Mouse (Mus musculus) CH12.LX (cell line): Measurements from ENCODE around the gene Kif13a. TPM values are rescaled to one million over a fixed set of nuclear protein-coding genes. Genes with fewer than 3 reads are reported as not detected.

ENCODE experiments used
- DNase-seq: peaks from one replicate; pipeline ENCODE4 v3.0.0-alpha.2; 2013; ENCODE audit errors: extremely low read depth
- H3K27ac ChIP-seq: 2 replicates; pipeline ENCODE4 v1.5.1; 2012; ENCODE audit warnings: low read depth, mild to moderate bottlenecking, control low read depth, moderate library complexity; ENCODE audit not compliant: insufficient read depth
- H3K27me3 ChIP-seq: replicated peaks from 2 replicates; pipeline ENCODE3; 2012; ENCODE audit warnings: inconsistent platforms
- H3K36me3 ChIP-seq, 2 experiments: replicated peaks in 1 of 2; 2 replicates each; pipeline versions ENCODE3 to v1.6.1; 2012; ENCODE audit warnings: inconsistent platforms in 1 of 2, low read length in 1 of 2, mild to moderate bottlenecking in 1 of 2, mixed read lengths in 1 of 2, moderate library complexity in 1 of 2; ENCODE audit not compliant: control insufficient read depth in 1 of 2, insufficient read depth in 1 of 2
- H3K4me1 ChIP-seq, 2 experiments: 2 replicates each; pipeline ENCODE4 v1.6.1; 2012; ENCODE audit warnings: inconsistent platforms in 1 of 2, moderate library complexity in 1 of 2; ENCODE audit not compliant: insufficient read depth in 2 of 2, control insufficient read depth in 1 of 2
- H3K4me2 ChIP-seq: 2 replicates; pipeline ENCODE4 v1.6.1; 2012; ENCODE audit warnings: low read depth, mild to moderate bottlenecking, control low read depth; ENCODE audit not compliant: poor library complexity, insufficient read depth, severe bottlenecking
- H3K4me3 ChIP-seq, 3 experiments: fragments of 150-350 bp in 1 of 3; sonication (generic) in 1 of 3; replicated peaks in 1 of 3; 2 replicates each; pipeline versions ENCODE3 to v1.5.1; 2011 to 2012; ENCODE audit warnings: low read depth in 2 of 3, low read length in 2 of 3, mild to moderate bottlenecking in 2 of 3, moderate library complexity in 2 of 3, control low read depth in 1 of 3, improper control_type of control experiment in 1 of 3, inconsistent platforms in 1 of 3, mixed read lengths in 1 of 3; ENCODE audit not compliant: poor library complexity in 1 of 3
- H3K79me2 ChIP-seq: replicated peaks from 2 replicates; pipeline ENCODE4 v1.6.1; 2012; ENCODE audit warnings: mild to moderate bottlenecking, moderate library complexity; ENCODE audit not compliant: control insufficient read depth, poor library complexity, insufficient read depth, severe bottlenecking; ENCODE audit errors: extremely low read depth
- H3K9ac ChIP-seq: 2 replicates; pipeline ENCODE4 v1.6.1; 2012; ENCODE audit warnings: low read depth, mild to moderate bottlenecking, control low read depth, moderate library complexity; ENCODE audit not compliant: insufficient read depth
- H3K9me3 ChIP-seq: replicated peaks from 2 replicates; pipeline ENCODE3; 2012; ENCODE audit warnings: low read length, inconsistent platforms, mixed read lengths
- CHD1 ChIP-seq: IDR thresholded peaks from 2 replicates; pipeline ENCODE4 v1.6.1; 2012; ENCODE audit warnings: low read depth, low read length, improper control_type of control experiment, inconsistent platforms
- CTCF ChIP-seq, 2 experiments: IDR thresholded peaks in 1 of 2; conservative IDR thresholded peaks in 1 of 2; 2 replicates each; pipeline ENCODE4 v1.5.1; 2011 to 2012; ENCODE audit warnings: low read depth in 2 of 2, low read length in 2 of 2, improper control_type of control experiment in 1 of 2, inconsistent platforms in 1 of 2, mild to moderate bottlenecking in 1 of 2, moderate library complexity in 1 of 2
- EP300 ChIP-seq: IDR thresholded peaks from 2 replicates; pipeline ENCODE4 v1.6.1; 2011; ENCODE audit warnings: low read length, improper control_type of control experiment
- JUND ChIP-seq: conservative IDR thresholded peaks from 2 replicates; pipeline ENCODE4 v1.6.1; 2011; ENCODE audit warnings: low read depth, low read length, improper control_type of control experiment
- NRF1 ChIP-seq: IDR thresholded peaks from 2 replicates; pipeline ENCODE4 v1.6.1; 2014; ENCODE audit warnings: low read depth, mild to moderate bottlenecking, inconsistent platforms, low read length, improper control_type of control experiment, moderate library complexity
- POLR2A ChIP-seq: IDR thresholded peaks from 2 replicates; pipeline ENCODE4 v1.6.1; 2011; ENCODE audit warnings: low read depth, mild to moderate bottlenecking, improper control_type of control experiment, low read length
- TBP ChIP-seq: conservative IDR thresholded peaks from 2 replicates; pipeline ENCODE4 v1.6.1; 2011; ENCODE audit warnings: low read depth, low read length, improper control_type of control experiment
- TCF12 ChIP-seq: IDR thresholded peaks from 2 replicates; pipeline ENCODE4 v1.6.1; 2014; ENCODE audit warnings: low read depth, mild to moderate bottlenecking, inconsistent platforms, low read length, improper control_type of control experiment
- UBTF ChIP-seq: IDR thresholded peaks from 2 replicates; pipeline ENCODE4 v1.6.1; 2012; ENCODE audit warnings: low read depth, mild to moderate bottlenecking, inconsistent platforms, low read length, improper control_type of control experiment, moderate library complexity
- ZC3H11A ChIP-seq: IDR thresholded peaks from 2 replicates; pipeline ENCODE4 v1.6.1; 2012; ENCODE audit warnings: low read depth, mild to moderate bottlenecking, inconsistent platforms, low read length, improper control_type of control experiment
- ZNF384 ChIP-seq: IDR thresholded peaks from 2 replicates; pipeline ENCODE4 v1.6.1; 2012; ENCODE audit warnings: low read depth, low read length, improper control_type of control experiment, inconsistent platforms
- dilution Hi-C: fragments of 300-500 bp; cut with MboI; formaldehyde crosslinking; loops from 2 replicates; pipeline ENCODE4 v1.14.3; 2020; ENCODE audit warnings: low sequenced_read_pairs; ENCODE audit not compliant: extremely low pct_unique_long_range_greater_than_20kb, extremely low pct_ligation_motif_present
- in situ Hi-C: fragments of 300-500 bp; cut with MboI; formaldehyde crosslinking; loops from 3 replicates; pipeline ENCODE4 v1.14.3; 2019; ENCODE audit warnings: low sequenced_read_pairs, low pct_ligation_motif_present, low pct_unique_long_range_greater_than_20kb, mixed read lengths
- polyA plus RNA-seq: library from polyadenylated mRNA; unstranded; fragments of >175 nt; gene quantifications from 2 replicates; pipeline ENCODE4 v1.2.1, GENCODE M21; 2012; ENCODE audit warnings: low read depth; ENCODE audit not compliant: insufficient read length
- total RNA-seq, 2 experiments: library from RNA; depleted of rRNA; stranded (reverse); fragments of 300-350 nt in 1 of 2; fragments of >200 nt in 1 of 2; gene quantifications; 2 replicates each; pipeline ENCODE4 v1.2.3; 2012 to 2014

Gene Kif13a
- total and polyA plus RNA-seq, 3 experiments, result not detected

DNA sequence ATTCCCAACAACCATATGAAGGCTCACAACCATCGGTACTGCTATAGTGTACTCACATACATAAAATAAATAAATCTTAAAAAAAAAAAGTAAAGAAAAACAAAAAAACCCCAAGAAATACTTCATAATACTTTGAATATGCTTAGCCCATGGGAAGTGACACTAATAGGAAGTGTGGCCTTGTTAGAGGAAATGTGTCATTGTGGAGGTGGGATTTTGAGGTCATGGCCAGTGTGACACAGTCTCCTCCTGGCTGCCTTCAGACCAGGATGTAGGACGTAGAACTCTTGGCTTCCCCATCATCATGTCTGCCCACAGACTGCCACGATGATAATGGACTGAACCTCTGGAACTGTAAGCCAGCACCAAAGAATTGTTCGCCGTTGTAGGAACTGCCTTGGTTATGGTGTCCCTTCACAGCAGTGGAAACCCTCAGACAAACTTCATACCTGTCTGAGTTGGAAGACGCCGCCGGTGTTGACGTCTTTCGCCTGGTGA lies 143.6 kb downstream of the Kif13a start:
- no peak overlapping the region for H3K27ac ChIP-seq
- no peak for DNase-seq
- no peak overlapping the region for H3K9ac ChIP-seq
- no peaks in the 10 kb centered on the region for H3K79me2 ChIP-seq
- H3K9me3 ChIP-seq, result no peaks in the 10 kb centered on the region
- in situ Hi-C loops (no loop called here), dilution Hi-C loops (no loop called here)
- TF ChIP-seq EP300, result no peak
- H3K4me2 ChIP-seq, result no peak overlapping the region
- no peak overlapping the region for H3K4me3 ChIP-seq
- no peaks in the 10 kb centered on the region for H3K36me3 ChIP-seq
- 0 out of 4 replicates have a peak, but pooled peaks cover 0 to 5% of the 10 kb centered on the region in 2 experiments for H3K4me1 ChIP-seq
- H3K27me3 ChIP-seq, result no peaks in the 10 kb centered on the region

DNA sequence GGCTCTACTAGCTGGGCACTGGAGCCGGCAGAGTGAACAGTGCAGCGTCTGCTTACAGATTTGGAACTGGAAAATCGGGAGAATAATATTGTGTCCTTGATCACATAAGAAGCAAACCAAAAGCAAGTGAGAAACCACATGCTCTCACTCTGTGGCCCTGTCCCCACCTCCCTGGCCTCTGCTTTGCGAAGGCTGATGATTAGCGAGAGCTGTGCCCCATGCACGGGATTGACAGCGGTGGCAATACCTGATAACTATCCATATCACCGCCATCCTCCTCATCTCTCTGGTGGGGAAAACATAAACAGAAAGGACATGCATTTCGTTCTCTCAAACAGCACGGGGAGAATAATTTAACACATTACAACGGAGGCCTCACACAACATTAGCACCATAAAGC lies 149.3 kb downstream of the Kif13a start:
- Histone ChIP-seq H3K27me3 (no peaks in the 10 kb centered on the region), H3K4me3 (no peak overlapping the region), H3K36me3 (no peaks in the 10 kb centered on the region), H3K9me3 (no peaks in the 10 kb centered on the region), H3K4me2 (no peak overlapping the region), H3K27ac (no peak overlapping the region), H3K79me2 (no peaks in the 10 kb centered on the region), H3K9ac (no peak overlapping the region), H3K4me1 (no peaks in the 10 kb centered on the region)
- no peak for DNase-seq
- TF ChIP-seq UBTF (no peak), CTCF (conservative IDR thresholded peaks at IDR 0.05 in 1 of 2, IDR thresholded peaks at IDR 0.05 in 1 of 2; ENCODE audit: low read depth in 2 of 2, low read length in 2 of 2) (no peak), CHD1 (no peak), TCF12 (no peak), TBP (no peak), NRF1 (no peak), ZC3H11A (no peak)
- dilution Hi-C loops, result no loop called here
- in situ Hi-C loops, result no loop called here

DNA sequence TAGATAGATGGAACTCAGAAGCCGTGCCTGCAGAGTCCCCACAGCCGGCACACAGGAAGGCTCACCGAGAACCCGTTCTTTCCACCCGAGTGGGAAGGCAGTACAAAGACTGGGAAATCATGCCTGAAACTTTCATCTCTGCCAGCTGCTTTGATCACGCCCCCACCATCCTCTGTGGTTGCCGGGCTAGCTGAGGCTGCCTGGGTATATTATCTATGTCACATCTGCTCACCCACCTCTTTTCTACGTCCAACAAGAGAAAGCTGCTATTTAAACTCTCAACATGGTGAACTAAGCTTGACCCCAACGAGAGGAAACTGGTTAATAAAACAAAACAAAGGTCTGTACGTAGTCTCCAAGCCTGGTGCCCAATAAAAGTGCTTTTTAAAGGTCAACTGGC lies 149.8 kb downstream of the Kif13a start:
- no peak for DNase-seq
- Histone ChIP-seq H3K4me3 (no peak overlapping the region), H3K27me3 (no peaks in the 10 kb centered on the region), H3K27ac (no peak overlapping the region), H3K9ac (no peak overlapping the region), H3K79me2 (no peaks in the 10 kb centered on the region), H3K4me1 (no peaks in the 10 kb centered on the region), H3K36me3 (no peaks in the 10 kb centered on the region), H3K4me2 (no peak overlapping the region), H3K9me3 (no peaks in the 10 kb centered on the region)
- dilution Hi-C loops (no loop called here), in situ Hi-C loops (no loop called here)
- no peak for TF ChIP-seq TCF12
- no peak for TF ChIP-seq ZNF384
- no peak for TF ChIP-seq POLR2A
- TF ChIP-seq JUND, result no peak
